Mouse (Mus musculus) megakaryocyte progenitor cell, adult 5-6 weeks (primary cell): ENCODE measurements around the gene Snap29. TPM values are rescaled to one million over a fixed set of nuclear protein-coding genes. Genes with fewer than 3 reads are reported as not detected.

Experiments
- ATAC-seq: replicated peaks from 2 replicates; pipeline ENCODE4 v1.8.0; 2016; ENCODE audit warnings: mild to moderate bottlenecking, moderate TSS enrichment, inconsistent platforms; ENCODE audit not compliant: poor library complexity
- total RNA-seq, 2 experiments: library from RNA; stranded (forward) in 1 of 2; stranded (reverse) in 1 of 2; fragments of 157-497, 149-512 nt in 1 of 2; fragments of 200-1000 nt in 1 of 2; gene quantifications; 2 replicates each; pipeline versions ENCODE4 v1.2.3 to v1.2.4; 2015 to 2017

Gene Snap29
- total RNA-seq (2015) (16.5 and 18.5 TPM in 2 replicates), total RNA-seq (2017) (17.9 and 18.0 TPM in 2 replicates)

DNA sequence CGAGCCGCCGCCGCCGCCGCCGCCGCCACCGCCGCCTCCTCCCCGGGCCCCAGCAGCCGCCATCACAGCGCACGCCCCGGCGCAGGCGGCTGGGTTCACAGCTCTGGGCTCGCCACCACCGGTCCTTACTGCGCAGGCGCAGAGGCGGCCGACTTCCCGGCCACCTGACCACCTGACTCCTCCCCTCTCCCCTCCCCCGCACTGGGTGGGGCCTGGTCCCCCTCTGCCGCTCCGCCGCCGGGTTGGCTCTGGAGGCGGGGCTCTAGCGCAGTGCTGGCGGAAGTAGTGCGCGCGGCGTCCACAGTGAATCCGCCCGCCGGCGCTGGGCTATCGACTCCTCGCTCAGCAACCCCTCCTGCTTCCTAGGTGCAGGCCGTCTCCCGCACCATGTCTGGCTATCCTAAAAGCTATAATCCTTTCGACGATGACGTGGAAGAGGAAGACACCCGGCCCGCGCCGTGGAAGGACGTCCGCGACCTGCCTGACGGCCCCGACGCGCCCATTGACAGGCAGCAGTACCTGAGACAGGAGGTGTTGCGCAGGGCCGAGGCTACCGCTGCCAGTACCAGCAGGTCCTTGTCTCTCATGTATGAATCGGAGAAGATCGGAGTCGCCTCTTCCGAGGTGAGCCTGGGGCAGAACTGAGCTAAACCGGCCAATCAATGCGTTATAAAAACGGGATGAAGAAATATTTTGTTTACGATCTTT is at the start of gene Snap29, which contains the start of gene Pi4ka:
Gene Snap29, plus strand, starts transcription at position 251 of the 708 bp plus-strand sequence.
Gene Pi4ka, minus strand, starts transcription at position 579 of the 708 bp plus-strand sequence.
- peak; percentile 97 for ATAC-seq

- no peak for ATAC-seq
Measured at GRCm38 (mm10) chr16:17356031-17356430, 49.8 kb upstream of the Snap29 start.

DNA sequence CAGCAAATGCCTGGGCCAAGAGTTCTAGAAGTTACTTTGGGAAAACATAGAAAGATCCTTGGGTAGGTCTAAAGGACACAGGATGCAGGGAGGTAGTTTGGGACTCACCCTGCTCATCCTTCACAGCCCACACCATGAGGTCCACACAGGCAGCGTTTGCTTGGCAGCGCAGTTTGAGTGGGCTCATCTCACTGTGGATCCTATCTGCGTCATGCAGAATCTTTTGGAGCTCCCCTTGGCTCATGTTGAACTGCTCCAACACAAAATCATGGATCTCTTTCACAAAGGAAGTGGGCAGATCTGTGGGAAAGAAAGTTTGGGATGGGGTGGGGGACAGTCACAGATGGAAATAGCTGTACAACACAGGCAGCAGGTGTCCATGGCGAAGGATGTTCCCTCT is 47.0 kb upstream of the Snap29 start:
- no peak for ATAC-seq

GRCm38 (mm10) chr16:17382306-17382705 is 23.5 kb upstream of the Snap29 start:
- ATAC-seq, result no peak

GRCm38 (mm10) chr16:17383594-17384326 is 22.0 kb upstream of the Snap29 start:
- no peak for ATAC-seq

DNA sequence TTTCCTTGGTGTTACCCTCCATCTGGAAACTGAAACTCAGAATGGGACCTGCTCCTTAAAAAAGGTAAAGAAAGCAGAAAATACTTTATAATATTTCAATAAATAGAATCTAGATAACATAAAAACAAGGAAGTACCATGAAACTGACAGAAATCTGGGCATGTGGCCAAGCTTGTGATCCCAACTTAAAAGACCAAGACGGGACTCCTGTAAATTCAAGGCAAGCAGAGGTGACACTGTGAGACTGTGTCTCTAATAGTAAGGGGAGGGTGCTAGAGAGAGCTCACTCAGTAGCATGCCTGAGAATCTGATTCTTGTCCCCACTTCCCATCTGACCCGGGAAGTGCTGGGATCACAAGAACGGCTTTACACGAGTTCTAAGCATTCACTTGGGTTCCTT is 13.0 kb upstream of the Snap29 start:
- no peak for ATAC-seq

DNA sequence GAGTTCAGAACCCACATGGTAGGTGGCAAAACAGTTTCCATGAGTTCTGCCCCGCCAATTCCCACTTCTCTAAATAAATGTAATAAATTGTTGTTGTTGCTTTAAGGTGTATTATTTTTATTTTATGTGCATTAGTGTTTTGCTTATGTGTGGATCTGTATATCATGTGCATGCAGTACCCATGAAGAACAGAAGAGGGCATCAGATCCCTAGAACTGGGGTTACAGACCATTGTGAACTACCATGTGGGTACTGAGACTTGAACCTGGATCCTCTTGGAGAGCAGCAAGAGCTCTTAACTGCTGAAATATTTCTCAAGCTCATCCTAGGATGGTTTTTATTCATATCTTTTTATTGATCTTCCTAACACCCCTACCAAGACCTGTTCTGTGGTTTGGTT is 2.9 kb upstream of the Snap29 start:
- ATAC-seq, result peak; percentile 60

DNA sequence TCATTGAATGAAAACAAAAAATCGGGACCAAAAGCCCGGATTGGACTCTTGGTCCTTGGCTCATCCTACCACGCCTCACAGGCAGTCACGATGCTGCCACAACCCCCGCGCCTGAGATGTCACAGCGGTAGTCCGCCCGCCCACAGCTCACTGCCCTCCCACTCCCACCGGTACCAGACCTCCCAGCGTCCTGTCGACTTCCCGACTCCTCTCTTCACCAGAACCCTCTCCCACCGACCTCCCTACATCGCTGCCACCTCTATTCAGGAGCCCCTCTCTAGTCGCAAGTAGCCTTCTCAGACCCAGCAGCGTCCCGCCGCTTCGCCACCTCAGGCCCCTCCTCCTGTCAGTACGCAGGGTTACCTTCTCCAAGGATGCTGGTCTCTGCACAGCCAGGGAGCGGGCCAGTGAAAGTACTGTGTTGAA is 502 bp upstream of the Snap29 start:
- ATAC-seq, result peak; percentile 40

DNA sequence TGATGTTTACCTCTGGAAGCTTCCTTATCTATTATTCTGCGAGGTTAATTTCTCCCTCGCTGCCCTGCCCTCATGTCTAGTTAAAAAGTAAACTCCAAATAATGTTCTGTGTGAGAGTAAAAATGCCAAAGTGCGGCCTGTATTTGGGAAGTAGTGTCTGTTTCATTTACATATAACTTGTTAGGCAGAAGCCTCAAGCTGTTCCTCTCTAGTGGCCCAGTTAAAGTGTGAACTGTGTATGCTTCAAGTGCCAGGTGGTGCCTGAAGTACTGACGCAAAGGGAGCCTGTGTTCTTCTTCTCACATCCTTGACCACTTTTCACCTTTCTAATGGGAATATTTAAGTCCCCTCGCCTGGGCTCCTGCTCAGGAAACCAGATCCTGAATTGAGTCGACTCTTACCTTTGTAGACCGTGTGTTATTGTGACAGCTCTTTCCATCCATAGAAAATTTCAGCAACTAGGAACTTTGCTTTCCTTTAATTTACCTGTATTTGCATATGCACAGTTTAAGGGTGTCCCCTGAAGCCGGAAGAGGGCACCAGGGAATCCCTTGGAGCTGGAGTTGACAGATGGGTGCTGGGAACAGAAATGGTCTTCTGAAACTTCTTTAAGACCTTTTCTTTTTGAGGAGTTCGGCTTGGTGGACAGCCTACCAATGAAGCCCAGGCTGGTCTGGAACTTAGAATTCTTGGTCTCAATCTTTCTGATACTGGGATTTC is 886 bp downstream of the Snap29 start:
- no peak for ATAC-seq

DNA sequence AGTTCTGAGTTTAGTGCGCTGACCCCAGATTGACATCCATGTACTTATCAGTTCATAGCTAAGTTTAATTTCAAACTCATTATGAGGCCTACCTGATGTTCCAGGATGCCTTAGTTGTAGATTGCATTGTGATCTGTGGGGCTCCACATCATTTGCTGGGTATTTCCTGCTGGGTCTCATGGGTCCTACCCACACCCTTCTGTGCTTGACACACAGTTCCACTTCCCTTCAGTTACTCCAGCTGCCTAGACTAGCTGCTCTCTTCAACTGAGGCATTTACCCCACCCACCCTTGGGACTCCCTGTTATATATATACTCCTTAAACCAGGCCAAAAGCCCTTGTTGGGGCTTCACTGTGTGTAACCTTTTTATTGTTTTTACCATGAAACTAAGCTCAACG is 3.3 kb downstream of the Snap29 start:
- ATAC-seq, result no peak

GRCm38 (mm10) chr16:17410209-17410608 is 4.4 kb downstream of the Snap29 start:
- ATAC-seq, result no peak

DNA sequence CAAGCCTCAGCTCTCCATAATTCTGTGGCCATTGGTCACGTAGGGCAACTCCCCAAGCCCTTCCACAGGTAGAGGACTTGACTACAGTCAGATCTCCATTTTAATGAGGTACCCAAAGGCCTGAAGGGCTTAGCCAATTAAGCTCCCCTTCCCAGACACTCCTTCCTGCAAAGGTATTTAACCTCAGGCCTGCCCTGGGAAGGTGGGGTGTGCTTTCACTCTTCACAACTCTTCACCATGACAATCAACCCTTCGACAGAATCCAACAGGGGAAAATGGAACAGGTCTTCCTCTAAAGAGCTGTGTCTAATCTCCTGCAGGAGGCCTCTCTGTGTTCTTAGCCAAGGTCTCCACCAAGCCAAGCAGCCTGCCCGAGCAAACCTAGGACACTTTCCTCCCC is 17.2 kb downstream of the Snap29 start:
- ATAC-seq, result no peak

DNA sequence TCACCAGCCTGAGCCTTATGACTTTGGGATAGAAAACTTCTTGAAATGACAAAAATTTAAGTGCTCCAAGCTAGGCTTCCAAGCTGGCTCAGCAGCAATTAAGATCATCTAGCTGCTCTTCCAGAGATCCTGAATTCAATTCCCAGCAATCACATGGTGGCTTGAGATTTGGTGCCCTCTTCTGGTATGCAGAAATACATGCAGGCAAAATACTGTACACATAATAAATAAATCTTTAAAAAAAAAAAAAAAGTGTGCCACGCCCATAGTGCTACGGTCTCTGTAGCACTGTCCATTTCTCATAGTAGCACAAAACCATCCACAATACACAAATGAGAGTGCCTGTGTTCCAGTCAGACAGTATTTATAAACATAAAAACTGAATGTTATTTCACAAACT is 26.8 kb downstream of the Snap29 start:
- ATAC-seq, result peak; percentile 48; the same call in 1 of the 2 replicates

GRCm38 (mm10) chr16:17451541-17452372 is 46.0 kb downstream of the Snap29 start, which contains the start of gene Crkl:
Gene Crkl, plus strand, starts transcription at chr16:17451987.
- peak; percentile 95 for ATAC-seq

DNA sequence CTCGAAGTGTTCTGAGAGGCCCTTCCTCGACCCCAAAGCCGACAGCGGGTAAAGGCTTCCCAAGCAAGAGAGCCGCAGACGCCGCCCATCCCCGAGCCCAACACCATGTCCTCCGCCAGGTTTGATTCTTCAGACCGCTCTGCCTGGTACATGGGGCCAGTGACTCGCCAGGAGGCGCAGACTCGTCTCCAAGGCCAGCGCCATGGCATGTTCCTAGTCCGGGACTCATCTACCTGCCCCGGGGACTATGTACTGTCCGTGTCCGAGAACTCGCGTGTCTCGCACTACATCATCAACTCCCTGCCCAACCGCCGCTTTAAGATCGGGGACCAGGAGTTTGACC is 46.6 kb downstream of the Snap29 start:
- ATAC-seq, result peak; percentile 14; the same call in 1 of the 2 replicates

- no peak for ATAC-seq
Measured at GRCm38 (mm10) chr16:17456901-17457300, 51.1 kb downstream of the Snap29 start.

DNA sequence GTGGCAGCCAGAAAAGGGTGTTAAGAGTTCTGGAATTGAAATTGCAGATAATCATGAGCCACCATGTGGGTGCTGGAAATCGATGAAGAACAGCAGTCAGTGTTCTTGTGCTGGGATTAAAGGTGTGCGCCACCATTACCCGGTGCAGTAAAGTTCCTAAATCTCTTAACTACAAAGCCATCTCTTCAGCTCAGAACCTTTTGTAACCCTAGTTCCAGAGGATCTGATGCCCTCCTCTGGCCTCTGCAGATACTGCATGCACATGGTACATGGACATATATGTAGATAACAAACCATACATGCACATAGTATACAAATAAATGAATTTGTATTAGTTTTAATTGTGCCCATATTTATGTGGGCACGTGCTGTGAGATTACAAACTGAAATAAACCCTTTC is 54.5 kb downstream of the Snap29 start:
- peak; percentile 93 for ATAC-seq

DNA sequence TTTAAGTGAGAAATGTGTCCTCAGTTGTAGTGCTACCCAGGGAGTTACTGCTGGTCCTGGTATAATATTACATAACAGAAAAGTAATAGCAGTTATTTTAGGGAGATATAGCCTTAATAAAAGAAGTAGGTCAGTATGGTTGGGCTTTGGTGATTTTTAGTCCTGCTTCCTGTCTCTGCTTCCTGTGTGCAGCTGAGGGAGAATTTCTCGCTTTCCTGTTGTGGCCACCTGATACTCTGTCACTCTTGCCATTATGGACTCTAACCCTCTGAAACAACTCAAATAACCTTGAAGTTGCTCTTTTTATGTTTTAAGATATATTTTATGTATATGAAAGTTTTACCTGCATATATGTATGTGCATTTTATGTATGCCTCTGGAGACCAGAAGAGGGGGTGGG is 55.8 kb downstream of the Snap29 start:
- ATAC-seq, result peak; percentile 44; the same call in 1 of the 2 replicates

- no peak for ATAC-seq
Measured at GRCm38 (mm10) chr16:17463184-17463583, 57.4 kb downstream of the Snap29 start.

DNA sequence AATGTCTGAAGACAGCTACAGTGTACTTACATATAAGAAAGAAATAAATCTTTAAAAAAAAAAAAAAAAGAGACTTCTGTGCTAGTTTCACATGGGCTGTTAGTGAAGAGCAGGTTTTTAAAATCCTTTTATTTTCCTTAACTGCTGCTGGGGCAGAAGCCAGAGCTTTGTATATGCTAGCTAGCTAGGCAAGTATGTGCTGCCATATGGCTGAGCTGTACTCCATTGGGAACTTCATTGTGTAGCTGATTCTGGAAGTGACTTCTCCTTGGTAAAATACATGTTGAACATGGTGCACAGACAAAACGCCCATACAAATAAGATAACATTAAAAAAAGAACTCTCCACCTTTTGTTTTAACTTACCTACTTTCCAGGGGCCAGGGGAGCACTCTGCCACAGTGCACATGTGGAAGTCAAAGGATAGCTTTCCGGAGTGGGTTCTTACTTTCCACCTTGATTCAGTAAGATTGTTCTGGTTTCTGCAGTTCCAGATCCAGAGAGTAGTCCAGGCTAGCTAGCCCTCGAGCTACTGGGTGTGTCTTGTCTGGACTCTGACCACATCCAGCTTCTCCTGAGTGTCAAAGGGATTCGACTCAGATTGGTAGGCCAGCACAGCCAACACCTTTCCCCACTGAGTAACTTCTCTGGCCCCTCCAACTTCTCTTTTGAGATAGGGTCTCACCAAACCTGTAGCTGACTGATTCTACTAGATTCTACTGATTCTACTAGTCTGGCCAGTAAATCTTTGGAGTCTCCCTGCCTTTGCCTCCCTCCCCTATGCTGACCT is 61.3 kb downstream of the Snap29 start:
- ATAC-seq, result no peak
